Mouse (Mus musculus) liver, adult 2 months (tissue): ENCODE measurements at regions not wholly inside any gene's neighbourhood (a gene's known extent, or its start where the extent isn't known, plus 50 kb on each side); places are given as distances from the start of the nearest gene placed in this dataset.

Experiments used
- DNase-seq: peaks from one replicate; pipeline ENCODE4 v3.0.0-alpha.2; 2011; ENCODE audit warnings: low read depth, low spot score; ENCODE audit errors: extremely low read depth
- H3K27ac ChIP-seq: fragments of 200-500 bp; replicated peaks from 2 replicates; pipeline ENCODE4 v1.5.1; 2012; ENCODE audit warnings: low read depth, mild to moderate bottlenecking, control low read depth, inconsistent platforms, low read length; ENCODE audit not compliant: insufficient read depth
- H3K27me3 ChIP-seq: fragments of 200-500 bp; 2 replicates; pipeline ENCODE4 v1.6.1; 2012; ENCODE audit warnings: mild to moderate bottlenecking, moderate library complexity, low read length, inconsistent platforms; ENCODE audit not compliant: control insufficient read depth, insufficient read depth
- H3K36me3 ChIP-seq: fragments of 200-500 bp; 2 replicates; pipeline ENCODE4 v1.6.1; 2012; ENCODE audit warnings: low read length, inconsistent platforms; ENCODE audit not compliant: control insufficient read depth, insufficient read depth
- H3K4me1 ChIP-seq: fragments of 200-500 bp; 2 replicates; pipeline ENCODE4 v1.6.1; 2011; ENCODE audit warnings: low read length; ENCODE audit not compliant: control insufficient read depth, insufficient read depth
- H3K4me3 ChIP-seq: fragments of 200-500 bp; 2 replicates; pipeline ENCODE4 v1.5.1; 2011; ENCODE audit warnings: low read depth, mild to moderate bottlenecking, control low read depth, low read length, moderate library complexity; ENCODE audit not compliant: insufficient read depth
- H3K79me2 ChIP-seq: fragments of 200-500 bp; 2 replicates; pipeline ENCODE4 v1.6.1; 2012; ENCODE audit warnings: inconsistent platforms, mild to moderate bottlenecking, low read length, moderate library complexity; ENCODE audit not compliant: control insufficient read depth, insufficient read depth
- H3K9ac ChIP-seq: fragments of 200-500 bp; 2 replicates; pipeline ENCODE4 v1.6.1; 2012; ENCODE audit warnings: low read depth, mild to moderate bottlenecking, control low read depth, inconsistent platforms, low read length
- CTCF ChIP-seq: fragments of 200-500 bp; IDR thresholded peaks from 2 replicates; pipeline ENCODE4 v1.5.1; 2011; ENCODE audit warnings: low read depth, low read length, control low read depth
- POLR2A ChIP-seq: fragments of 200-500 bp; IDR thresholded peaks from 2 replicates; pipeline ENCODE4 v1.6.1; 2011; ENCODE audit warnings: low read length, control low read depth; ENCODE audit not compliant: insufficient read depth; ENCODE audit errors: extremely low read depth
- WGBS: fragments of 180-500 bp; shearing (Covaris S2); methylation state at CpG from one replicate; pipeline ENCODE4 v1.1.7; 2018; 5-methylcytosine and 5-hydroxymethylcytosine counted together

DNA sequence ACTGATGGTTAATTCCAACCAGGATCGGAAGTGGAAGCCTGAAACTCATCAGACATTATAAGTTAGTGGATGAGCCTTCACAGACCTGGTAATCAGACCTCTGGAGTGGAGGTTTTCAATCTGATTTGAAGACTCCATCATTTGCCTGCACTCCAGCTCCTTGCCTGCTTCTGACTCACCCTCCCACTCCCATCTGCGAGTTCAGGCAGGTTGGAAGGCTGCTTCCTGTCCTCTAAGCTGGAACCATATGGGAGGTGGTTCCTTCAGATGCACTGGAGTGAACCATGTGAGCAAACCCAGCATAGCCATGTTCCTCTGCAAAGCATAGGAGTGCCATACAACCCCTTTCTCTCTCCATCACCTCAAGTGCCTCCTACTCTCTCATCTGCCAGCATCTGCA, 114.6 kb downstream of the Spata19 start:
- no peak overlapping the region for H3K4me3 ChIP-seq
- no peak overlapping the region for H3K27ac ChIP-seq
- no peak overlapping the region for H3K9ac ChIP-seq
- no peak for DNase-seq
- no peaks in the 10 kb centered on the region for H3K27me3 ChIP-seq
- no peaks in the 10 kb centered on the region for H3K79me2 ChIP-seq
- TF ChIP-seq CTCF: no peak
- TF ChIP-seq POLR2A: no peak
- H3K4me1 ChIP-seq: no peaks in the 10 kb centered on the region
- no peaks in the 10 kb centered on the region for H3K36me3 ChIP-seq
- WGBS: 62% methylated on average over 2 of the region's 2 CpGs

DNA sequence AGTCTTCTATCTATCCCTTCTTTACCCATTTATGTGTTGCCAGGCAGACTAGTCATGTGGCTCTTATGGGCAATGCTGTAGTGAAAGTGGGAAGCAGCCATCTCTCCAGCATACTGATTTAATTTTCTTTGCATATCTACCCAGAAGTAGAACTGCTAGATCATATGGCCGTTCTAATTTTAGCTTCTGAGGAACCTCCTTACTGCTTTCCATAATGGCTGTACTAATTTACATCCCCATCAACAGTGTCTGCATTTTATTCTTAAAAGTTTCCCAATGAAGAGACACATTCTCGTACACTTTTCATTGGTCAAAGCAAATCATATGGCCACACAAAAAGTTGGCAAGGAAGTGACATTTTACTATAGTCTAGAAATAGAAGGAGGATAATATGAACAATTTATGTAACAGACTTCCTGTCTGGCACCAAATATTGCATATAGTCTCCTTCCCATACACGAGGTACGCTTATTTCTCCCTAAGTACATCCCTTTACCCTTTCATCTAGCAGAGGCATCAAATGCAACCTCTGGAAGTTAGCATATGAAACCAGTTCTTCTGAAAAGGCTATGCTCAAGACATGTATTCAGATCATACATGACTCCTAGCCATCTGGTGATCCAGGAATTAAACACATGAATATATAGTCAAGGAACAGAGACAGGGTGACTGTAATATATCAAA, 119.0 kb downstream of the Spata19 start:
- no peak for TF ChIP-seq POLR2A
- no peak for TF ChIP-seq CTCF
- H3K4me3 ChIP-seq: no peak overlapping the region
- H3K27ac ChIP-seq: no peak overlapping the region
- H3K27me3 ChIP-seq: no peaks in the 10 kb centered on the region
- DNase-seq: no peak
- H3K4me1 ChIP-seq: no peaks in the 10 kb centered on the region
- 78% methylated on average over 4 of the region's 4 CpGs for WGBS
- H3K36me3 ChIP-seq: no peaks in the 10 kb centered on the region
- H3K79me2 ChIP-seq: no peaks in the 10 kb centered on the region
- H3K9ac ChIP-seq: no peak overlapping the region

DNA sequence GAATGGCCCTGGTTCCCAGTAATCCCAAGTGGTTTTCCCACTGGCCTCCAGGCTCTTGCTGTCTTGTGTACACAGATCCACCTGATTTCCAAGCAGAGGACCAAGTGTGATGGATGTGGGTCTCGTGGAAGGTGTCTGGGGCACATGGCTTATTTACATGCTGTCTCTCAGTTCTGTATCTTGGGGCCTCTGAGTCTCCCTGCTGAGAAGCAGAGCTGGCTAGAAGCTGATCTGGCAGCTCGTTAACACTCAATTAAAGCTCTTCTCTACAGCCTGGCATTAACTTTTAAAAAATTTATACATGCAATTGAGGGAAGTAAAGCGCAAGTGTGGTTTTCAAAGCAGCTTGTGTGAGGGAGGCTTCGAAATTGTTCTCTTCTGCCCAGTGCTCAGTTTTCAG, 121.4 kb downstream of the Spata19 start:
- DNase-seq: no peak
- 51% methylated on average over 4 of the region's 4 CpGs for WGBS
- Histone ChIP-seq H3K79me2 (no peaks in the 10 kb centered on the region), H3K36me3 (no peaks in the 10 kb centered on the region), H3K9ac (no peak overlapping the region), H3K4me3 (no peak overlapping the region), H3K27me3 (no peaks in the 10 kb centered on the region), H3K4me1 (no peaks in the 10 kb centered on the region), H3K27ac (no peak overlapping the region)
- TF ChIP-seq POLR2A (no peak), CTCF (no peak)

DNA sequence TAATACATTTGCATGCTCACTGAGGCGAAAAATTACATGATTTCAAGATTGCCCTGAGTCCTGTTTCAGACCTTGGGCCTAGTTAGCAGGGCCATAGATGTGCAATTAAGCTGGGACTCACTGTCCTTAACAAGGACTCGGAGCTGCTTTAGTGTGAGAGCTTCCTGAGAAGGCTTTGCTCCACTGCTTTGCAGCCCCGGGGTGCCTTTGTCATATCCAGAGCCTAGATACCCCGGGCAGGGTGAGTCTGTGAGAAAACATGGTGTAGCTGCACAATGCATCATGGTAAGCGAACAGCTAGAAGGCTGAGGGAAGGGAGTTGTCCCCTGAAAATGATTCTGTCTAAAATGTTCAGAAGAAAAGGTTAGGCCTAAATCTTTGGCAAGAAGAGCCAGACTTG, 123.1 kb downstream of the Spata19 start:
- 59% methylated on average over 5 of the region's 5 CpGs for WGBS
- H3K36me3 ChIP-seq: no peaks in the 10 kb centered on the region
- H3K27me3 ChIP-seq: no peaks in the 10 kb centered on the region
- H3K79me2 ChIP-seq: no peaks in the 10 kb centered on the region
- H3K27ac ChIP-seq: no peak overlapping the region
- H3K4me3 ChIP-seq: no peak overlapping the region
- no peak overlapping the region for H3K9ac ChIP-seq
- H3K4me1 ChIP-seq: no peaks in the 10 kb centered on the region
- no peak for TF ChIP-seq POLR2A
- TF ChIP-seq CTCF: no peak
- DNase-seq: no peak

DNA sequence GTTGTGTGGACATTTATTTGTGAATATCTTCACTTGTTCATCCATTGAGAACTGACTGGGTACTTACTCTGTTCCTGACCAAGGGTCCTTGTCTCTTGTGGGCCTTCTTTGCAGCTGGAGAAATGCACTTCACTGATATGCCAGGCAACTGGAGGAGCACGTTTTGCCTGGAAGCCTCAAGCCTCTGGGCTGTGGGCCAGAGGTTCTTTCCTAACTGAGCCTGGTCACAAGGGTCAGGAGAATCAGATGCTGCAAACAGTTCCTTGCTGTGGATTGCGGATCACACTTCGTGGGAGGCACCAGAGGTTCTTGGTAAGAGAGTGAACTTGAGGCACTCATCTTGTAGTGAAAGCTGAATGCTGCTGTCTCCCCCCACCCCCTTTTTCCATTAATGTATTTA, 124.6 kb downstream of the Spata19 start:
- Histone ChIP-seq H3K27ac (no peak overlapping the region), H3K27me3 (no peaks in the 10 kb centered on the region), H3K79me2 (no peaks in the 10 kb centered on the region), H3K4me3 (no peak overlapping the region), H3K4me1 (no peaks in the 10 kb centered on the region), H3K9ac (no peak overlapping the region), H3K36me3 (no peaks in the 10 kb centered on the region)
- WGBS: 47% methylated on average over 3 of the region's 3 CpGs
- DNase-seq: peak; percentile 13
- no peak for TF ChIP-seq POLR2A
- TF ChIP-seq CTCF: no peak

DNA sequence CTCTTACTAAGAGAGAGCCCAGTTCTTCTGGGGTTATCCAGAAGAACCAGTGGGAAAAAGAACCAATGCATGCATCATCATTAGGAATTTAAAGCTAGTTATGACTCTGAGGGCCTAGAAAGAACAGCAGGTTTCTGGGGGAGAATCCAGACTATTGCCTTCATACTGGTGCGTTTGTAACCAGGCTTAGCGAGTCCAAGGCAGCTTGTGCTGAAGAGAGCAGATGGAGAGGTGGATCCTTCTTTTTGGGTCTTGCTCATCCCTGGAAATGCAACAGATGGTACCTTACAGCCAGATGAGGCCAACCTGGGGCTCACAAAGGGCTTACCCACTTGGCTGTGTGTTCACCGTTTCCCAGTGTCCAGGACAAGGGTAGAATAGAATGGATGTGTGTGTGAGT, 130.1 kb downstream of the Spata19 start:
- Histone ChIP-seq H3K36me3 (no peaks in the 10 kb centered on the region), H3K4me1 (no peaks in the 10 kb centered on the region), H3K27ac (no peak overlapping the region), H3K4me3 (no peak overlapping the region), H3K9ac (no peak overlapping the region), H3K79me2 (no peaks in the 10 kb centered on the region), H3K27me3 (no peaks in the 10 kb centered on the region)
- TF ChIP-seq POLR2A: no peak
- no peak for TF ChIP-seq CTCF
- 80% methylated on average over 3 of the region's 3 CpGs for WGBS
- DNase-seq: no peak
